Mouse (Mus musculus) kidney, adult 9 months (tissue): ENCODE measurements around the gene Hoxd8.

ENCODE experiments used
- DNase-seq: peaks from one replicate; pipeline ENCODE4 v3.0.0; 2022

The Hoxd8 gene

DNA sequence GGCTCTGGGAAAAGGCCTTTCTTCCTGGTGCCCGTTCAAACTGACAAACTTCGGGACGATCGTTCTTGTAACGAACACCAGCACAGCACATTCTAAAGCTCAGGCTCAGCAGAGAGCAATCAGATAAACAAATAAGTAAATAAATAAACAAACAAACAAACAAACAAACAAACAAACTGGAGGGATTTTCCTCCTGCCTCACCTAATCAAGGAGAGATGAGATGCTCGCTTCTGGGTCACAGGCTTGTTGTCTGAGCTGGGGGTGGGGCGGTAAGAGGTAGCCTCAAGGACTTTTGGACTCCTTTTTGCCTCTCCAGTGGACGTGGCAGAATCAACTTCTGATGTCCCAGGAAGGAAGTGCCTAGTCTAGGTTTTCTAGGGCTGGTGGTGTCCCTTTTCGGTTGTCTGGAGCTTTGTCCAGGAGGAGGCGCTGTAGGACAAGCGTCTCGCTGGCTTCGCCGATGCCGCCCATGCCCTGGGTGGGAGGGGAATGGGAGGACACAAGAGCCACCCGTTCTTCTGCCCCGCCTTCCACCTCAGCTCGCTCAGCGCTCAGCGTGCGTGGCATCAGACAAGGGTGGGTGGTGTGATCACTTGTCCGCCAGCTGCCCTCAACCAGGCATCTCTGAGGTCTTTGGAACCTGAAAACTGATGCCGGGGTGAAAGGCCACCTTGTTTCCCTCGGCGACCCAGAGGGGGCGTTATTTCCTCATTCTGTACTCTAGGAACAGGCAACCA lies 11.3 kb downstream of the Hoxd8 start:
- DNase-seq, result peak; percentile 93

GRCm38 (mm10) chr2:74720384-74720783 lies 16.0 kb downstream of the Hoxd8 start:
- no peak for DNase-seq

GRCm38 (mm10) chr2:74720955-74721491 lies 16.6 kb downstream of the Hoxd8 start:
- DNase-seq, result no peak

GRCm38 (mm10) chr2:74721882-74722281 lies 17.5 kb downstream of the Hoxd8 start:
- DNase-seq, result no peak

DNA sequence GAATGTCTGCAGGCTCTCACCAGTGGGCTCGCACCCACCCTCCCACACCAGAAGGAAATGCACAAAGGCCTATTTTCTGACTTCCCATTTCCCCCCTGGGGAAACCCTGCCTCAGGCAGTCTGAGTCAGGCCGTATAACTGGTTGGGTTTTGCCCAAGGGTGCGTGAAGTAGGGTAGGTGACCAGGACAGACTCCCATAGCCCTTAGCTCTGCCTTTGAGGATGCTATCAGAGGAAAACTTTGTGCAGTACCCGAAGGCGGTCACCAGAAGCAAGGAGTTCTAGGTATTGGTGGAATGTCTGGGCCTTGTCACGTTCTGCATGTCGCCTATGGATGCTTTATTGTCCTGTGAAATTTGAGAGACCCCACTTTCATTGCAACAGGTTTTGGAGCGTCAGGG lies 18.5 kb downstream of the Hoxd8 start:
- no peak for DNase-seq

- peak; percentile 83 for DNase-seq
Observed at GRCm38 (mm10) chr2:74724244-74725015, 20.0 kb downstream of the Hoxd8 start.

DNA sequence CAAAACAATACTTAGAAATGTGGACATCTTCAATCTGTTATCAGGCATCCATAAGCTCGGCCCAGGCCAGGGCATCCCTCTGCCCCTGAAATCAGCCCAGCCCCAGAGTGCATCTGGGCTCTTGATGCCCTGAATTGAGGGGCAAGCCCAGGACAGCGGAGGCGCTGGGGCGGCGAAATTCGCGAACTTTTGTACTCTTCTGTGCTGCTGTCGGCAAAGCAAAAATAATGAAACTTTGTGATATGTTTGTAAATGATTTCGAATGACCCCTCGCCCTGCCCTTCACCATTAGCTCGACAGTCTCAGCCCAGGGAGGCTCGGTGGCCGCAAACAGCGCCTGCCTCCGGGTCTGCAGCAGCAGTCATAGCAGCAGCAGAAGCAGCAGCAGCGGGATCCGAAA lies 20.8 kb downstream of the Hoxd8 start:
- no peak for DNase-seq

- DNase-seq, result peak; percentile 91
Observed at GRCm38 (mm10) chr2:74726551-74726950, 22.1 kb downstream of the Hoxd8 start, which contains the start of gene Gm28230. TSS of gene Gm28230 (plus strand) at chr2:74726728.

- DNase-seq, result no peak
Observed at GRCm38 (mm10) chr2:74726973-74727639, 22.7 kb downstream of the Hoxd8 start.

- DNase-seq, result no peak
Observed at GRCm38 (mm10) chr2:74727640-74728302, 23.4 kb downstream of the Hoxd8 start.

DNA sequence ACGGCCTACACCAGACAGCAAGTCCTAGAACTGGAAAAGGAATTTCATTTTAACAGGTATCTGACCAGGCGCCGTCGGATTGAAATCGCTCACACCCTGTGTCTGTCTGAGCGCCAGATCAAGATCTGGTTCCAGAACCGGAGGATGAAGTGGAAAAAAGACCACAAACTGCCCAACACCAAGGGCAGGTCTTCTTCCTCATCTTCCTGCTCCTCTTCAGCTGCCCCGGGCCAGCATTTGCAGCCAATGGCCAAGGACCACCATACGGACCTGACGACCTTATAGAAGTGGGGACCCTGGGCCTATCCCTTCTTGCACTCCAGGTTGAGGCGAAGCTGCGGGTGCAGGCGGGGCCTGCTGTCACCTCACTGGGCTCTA lies 23.9 kb downstream of the Hoxd8 start:
- DNase-seq, result no peak

DNA sequence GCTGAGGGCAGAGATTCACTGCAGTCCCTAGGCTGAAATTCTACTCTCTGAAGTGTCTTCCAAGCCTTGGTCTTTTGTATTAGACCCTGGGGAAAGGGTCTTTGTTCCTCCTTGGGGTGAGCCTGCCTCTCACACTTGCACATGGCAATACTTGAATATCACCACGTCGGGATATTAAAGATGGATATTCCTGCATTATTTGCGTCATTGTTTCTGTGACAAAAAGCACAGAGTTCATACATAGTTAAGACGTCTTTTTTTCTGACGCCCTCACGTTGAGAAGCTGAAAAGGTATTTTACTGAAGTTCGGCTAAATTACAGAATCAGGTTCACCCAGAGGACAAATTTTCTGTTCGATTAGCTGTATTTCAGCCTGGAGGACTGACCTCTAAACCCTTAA lies 25.9 kb downstream of the Hoxd8 start:
- no peak for DNase-seq

DNA sequence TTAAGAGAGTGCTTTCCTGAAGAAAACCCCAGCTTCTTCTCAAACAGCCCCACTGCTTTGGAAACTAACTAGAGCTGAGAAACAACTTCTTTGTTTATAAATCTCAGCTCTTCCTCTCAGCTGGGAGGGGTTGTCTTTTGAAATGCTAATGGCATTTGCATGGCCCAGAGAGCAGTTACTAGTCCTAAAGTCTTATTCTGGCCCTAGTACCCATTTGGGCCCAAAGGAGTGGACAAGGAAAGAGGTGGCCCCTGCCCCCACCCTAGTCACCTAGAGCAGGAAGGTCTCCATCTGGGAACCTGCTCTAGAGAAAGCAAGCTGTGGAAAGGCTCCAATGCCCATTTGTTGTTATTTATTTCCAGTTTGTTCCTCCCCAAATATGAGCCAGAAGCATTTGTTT lies 26.6 kb downstream of the Hoxd8 start:
- DNase-seq, result no peak

- no peak for DNase-seq
Observed at GRCm38 (mm10) chr2:74731799-74732512, 27.5 kb downstream of the Hoxd8 start.

DNA sequence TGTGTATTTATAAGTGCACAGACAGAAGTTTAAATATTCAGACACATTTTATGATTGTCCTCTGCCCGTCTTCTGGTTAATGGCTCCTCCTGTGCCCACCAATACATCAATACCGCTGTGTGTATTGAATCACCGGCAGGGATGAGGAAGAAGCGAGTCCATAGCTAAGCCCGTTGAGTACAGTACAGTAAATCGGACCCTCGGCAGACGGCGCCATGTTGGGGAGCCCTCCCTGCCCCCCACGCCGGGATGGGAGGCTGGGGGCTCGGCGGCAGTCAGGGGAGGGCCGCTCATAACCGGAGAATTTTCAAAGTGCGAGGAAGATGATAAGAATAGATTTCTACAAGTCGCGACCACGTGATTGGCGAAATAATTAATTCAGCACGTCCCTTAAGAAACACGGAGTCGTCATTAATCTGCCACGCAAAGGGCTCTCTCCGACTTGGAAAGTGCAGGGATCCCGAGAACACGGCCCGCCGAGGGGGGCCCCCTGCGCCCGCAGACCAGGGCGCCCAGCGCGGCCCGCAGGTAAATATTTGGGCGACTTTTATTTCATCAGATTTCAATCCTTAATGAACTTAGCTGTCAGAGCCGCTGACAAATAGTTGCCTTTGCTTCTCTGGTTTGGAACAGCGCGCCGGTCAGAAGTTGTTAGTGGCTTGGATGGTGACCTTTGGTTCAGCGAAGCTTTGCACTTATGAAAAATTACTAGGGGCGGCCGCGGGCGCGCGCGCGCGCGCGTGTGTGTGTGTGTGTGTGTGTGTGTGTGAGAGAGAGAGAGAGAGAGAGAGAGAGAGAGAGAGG lies 28.3 kb downstream of the Hoxd8 start:
- no peak for DNase-seq

DNA sequence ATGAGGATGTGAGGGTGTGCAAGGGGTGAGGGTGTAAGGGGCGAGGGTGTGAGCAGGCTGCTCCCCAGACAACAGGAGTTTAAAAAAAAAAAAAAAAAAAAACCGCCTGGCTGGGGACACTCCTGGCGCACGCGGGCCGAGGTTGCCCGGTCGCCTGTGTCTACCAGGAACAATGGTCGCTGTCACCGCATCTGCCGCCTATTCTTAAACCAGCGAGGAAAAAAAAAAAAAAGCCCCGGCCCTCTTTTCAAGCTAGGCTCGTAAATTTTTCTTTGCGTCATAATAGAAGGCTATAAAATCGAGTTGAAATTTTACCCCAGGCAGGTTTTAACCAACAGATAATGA lies 28.9 kb downstream of the Hoxd8 start:
- DNase-seq, result no peak

GRCm38 (mm10) chr2:74733765-74734164 lies 29.4 kb downstream of the Hoxd8 start:
- DNase-seq, result no peak

DNA sequence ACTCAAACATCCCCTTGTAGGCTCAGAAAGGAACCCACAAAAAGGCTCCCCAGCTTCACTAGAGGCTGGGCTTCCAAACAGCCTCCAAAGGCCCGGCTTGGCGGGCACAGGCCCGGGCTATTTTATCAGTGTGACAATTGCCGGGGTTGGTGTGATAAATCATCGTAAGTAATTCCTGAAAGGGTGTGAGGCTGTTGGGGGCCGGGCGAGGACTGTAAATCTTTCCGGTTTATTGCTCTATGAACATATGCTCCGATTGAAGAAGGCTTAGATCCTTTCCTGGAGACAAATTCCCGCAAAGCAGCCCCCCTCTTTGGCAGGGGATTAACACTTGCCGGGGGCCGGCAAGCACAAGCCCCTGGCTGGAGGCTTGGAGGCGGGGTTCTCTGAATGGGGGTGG lies 30.0 kb downstream of the Hoxd8 start:
- DNase-seq, result no peak

- DNase-seq, result no peak
Observed at GRCm38 (mm10) chr2:74734996-74735811, 30.8 kb downstream of the Hoxd8 start.

GRCm38 (mm10) chr2:74735851-74736687 lies 31.7 kb downstream of the Hoxd8 start:
- DNase-seq, result no peak
